Mouse (Mus musculus): Measurements from ENCODE around the gene Olfr412.

- no peak for TF ChIP-seq TAL1 (IDR thresholded peaks at IDR 0.05; ENCODE audit: low read length)
- TF ChIP-seq GATA1 (IDR thresholded peaks at IDR 0.05; ENCODE audit: low read length): no peak
Observed at GRCm38 (mm10) chr11:74413449-74413972, 51.6 kb downstream of the Olfr412 start.
